Mouse (Mus musculus) lung, postnatal 10 days (tissue): ENCODE measurements at regions not wholly inside any gene's neighbourhood (a gene's known extent, or its start where the extent isn't known, plus 50 kb on each side); places are given as distances from the start of the nearest gene placed in this dataset.
"Not testable (repeated sequence)": the region's sequence is repeated elsewhere in the genome, so short reads cannot be mapped to it uniquely, and the experiment has no call there.

Experiments used
- DNase-seq: peaks from one replicate; pipeline ENCODE4 v3.0.0; 2021

GRCm38 (mm10) chr6:5663433-5664175, 61.8 kb upstream of the Dync1i1 start:
- no peak for DNase-seq

GRCm38 (mm10) chr6:5645150-5645732, 80.2 kb upstream of the Dync1i1 start:
- DNase-seq: peak; percentile 78

- DNase-seq: no peak
Measured at GRCm38 (mm10) chr6:5634222-5634621, 91.2 kb upstream of the Dync1i1 start.

GRCm38 (mm10) chr6:5633036-5633708, 92.3 kb upstream of the Dync1i1 start:
- peak; percentile 68 for DNase-seq

GRCm38 (mm10) chr6:5624085-5624484, 101.4 kb upstream of the Dync1i1 start:
- no peak for DNase-seq

- DNase-seq: no peak
Measured at GRCm38 (mm10) chr6:5621582-5621981, 103.9 kb upstream of the Dync1i1 start.

GRCm38 (mm10) chr6:5594011-5594410, 97.9 kb upstream of the Pdk4 start:
- DNase-seq: peak; percentile 24

GRCm38 (mm10) chr6:5589635-5590034, 93.5 kb upstream of the Pdk4 start:
- peak; percentile 71 for DNase-seq

GRCm38 (mm10) chr6:5582923-5583525, 86.9 kb upstream of the Pdk4 start:
- no peak for DNase-seq

- not testable (repeated sequence) for DNase-seq
Measured at GRCm38 (mm10) chr6:5576891-5577290, 80.8 kb upstream of the Pdk4 start.

GRCm38 (mm10) chr6:5566582-5566981, 70.5 kb upstream of the Pdk4 start:
- no peak for DNase-seq

GRCm38 (mm10) chr6:5565049-5565448, 68.9 kb upstream of the Pdk4 start:
- no peak for DNase-seq

- DNase-seq: peak; percentile 53
Measured at GRCm38 (mm10) chr6:5553703-5554394, 57.7 kb upstream of the Pdk4 start.

GRCm38 (mm10) chr6:5550067-5550466, 54.0 kb upstream of the Pdk4 start:
- DNase-seq: no peak
